Mouse (Mus musculus): ENCODE results near the gene Ctcf. TPM values are rescaled to one million over a fixed set of nuclear protein-coding genes. Genes with fewer than 3 reads are reported as not detected.

Ctcf gene
- total RNA-seq, 2 experiments from 2014 or later: 46.6 to 56.6 TPM

DNA sequence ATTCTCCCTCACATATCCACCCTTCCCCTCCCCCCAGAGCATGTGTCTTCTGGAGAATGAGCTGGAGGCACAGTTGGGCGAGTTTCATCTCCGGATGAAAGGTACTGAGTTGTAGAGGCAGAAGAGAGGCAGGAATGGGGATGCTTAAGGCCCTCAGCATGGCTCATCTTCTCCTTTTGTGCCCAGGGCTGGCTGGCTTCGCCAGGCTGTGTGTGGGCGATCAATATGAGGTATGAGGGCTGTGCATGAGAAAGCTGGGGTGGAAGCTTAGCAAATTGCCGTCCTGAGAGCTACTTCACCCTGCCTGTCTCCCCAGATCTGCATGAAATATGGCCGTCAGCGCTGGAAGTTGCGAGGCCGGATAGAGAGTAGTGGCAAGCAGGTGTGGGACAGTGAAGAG, 20.4 kb upstream of the Ctcf start:
- no peak for DNase-seq
- intact Hi-C loops (cut with DNase I): no loop called here

DNA sequence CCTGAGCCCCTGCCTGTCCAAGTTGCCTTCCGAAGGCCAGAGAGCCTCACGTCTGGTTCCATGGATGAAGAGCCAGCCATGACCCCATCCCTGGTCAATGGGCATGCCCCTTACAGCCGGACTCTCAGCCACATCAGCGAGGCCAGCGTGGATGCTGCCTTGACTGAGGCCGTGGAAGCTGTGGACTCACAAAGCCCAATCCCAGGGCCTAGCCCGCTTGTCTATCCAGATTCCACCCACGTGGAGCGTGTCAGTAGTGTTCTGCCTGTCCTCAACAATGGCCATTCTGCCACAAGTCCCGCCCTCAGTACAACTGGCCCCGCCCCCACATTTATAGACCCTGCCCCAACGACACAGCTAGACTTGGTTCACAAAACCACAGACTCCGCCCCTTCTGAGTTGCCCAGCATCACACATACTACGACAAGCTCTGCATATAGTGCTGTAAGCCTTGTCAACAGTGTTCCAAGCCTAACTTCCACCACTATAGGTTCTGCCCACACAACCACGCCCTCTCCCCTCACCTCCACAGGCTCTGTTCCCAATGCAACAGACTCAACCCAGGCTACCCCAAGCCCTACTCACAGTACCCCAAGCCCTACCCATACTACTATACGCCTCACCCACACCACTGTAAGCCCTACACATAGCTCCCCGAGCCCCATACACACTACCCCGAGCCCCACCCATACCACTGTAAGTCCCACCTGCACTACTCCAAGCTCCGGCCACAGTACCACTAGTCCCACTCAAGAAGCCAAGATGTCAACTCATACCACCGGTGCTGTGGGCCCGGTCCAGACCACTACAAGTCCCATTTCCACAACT, 18.7 kb upstream of the Ctcf start:
- DNase-seq: no peak
- intact Hi-C loops (cut with DNase I): no loop called here

DNA sequence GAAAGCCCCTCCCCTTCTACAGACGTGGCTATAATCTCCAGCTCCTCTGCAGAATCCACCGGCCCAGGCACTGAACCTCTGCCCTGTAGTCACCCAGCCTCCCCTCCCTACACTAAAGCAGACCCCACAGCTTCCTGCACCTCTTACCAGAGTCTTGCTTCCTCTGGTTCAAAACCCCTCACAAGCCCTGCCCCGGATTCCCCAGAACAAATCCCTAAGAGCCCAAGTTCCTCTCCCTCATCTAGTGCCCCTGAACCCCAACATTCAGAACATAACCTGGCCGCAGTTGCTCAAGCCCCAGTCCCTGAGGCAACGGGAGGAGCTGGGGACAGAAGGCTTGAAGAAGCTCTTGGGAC, 18.1 kb upstream of the Ctcf start:
- no peak for DNase-seq
- intact Hi-C loops (cut with DNase I): no loop called here

DNA sequence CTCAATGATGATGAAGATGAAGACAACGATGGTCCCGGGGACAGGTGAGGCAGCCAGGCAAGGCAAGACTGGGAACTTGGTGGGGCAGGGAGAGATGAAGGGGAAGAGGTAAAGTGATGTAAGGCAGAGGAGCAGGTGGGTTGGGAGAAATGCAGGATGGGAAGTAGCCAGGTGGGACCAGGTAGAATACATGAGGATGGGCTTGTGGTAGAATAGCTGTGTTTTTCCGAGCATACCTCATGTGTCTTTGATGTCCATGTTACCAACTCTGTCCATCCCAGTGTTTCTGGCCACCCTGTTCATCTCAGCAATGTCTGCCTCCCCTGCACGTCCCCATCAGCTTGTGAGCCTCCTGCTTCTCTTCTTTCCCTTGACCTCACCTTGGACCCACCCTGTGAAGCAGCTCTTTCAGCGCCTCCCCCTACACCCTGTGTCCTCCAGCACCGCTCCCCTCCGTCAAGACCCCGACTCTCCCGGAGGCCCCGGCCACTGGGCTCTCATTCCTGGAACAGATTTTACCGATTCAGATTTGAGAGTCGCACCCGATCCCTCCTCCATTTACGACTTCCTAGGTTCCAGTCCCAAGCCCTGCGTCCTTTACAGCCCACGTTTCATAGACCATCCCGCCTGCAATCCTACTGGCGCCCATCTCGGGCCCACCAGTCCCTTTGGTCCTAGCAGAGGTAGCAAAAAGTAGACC, 17.3 kb upstream of the Ctcf start:
- no peak for DNase-seq
- intact Hi-C loops (cut with DNase I): no loop called here

DNA sequence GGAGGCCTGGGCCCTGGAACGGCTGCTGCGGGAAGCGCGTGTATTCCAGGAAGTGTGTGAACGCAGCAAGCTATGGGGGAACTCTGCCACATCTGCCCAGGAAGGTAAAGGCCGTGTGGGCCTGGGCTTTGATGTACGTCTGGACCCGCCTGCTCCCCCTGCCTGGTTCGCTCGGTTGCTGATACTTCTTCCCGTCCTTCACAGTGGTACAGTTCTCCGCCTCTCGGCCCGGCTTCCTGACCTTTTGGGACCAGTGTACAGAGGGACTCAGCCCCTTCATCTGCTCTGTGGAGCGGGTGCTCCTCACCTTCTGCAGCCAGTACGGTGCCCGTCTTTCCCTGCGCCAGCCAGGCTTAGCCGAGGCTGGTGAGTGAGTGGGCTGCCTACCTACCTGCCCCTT, 16.2 kb upstream of the Ctcf start:
- DNase-seq: no peak
- intact Hi-C loops (cut with DNase I): no loop called here

DNA sequence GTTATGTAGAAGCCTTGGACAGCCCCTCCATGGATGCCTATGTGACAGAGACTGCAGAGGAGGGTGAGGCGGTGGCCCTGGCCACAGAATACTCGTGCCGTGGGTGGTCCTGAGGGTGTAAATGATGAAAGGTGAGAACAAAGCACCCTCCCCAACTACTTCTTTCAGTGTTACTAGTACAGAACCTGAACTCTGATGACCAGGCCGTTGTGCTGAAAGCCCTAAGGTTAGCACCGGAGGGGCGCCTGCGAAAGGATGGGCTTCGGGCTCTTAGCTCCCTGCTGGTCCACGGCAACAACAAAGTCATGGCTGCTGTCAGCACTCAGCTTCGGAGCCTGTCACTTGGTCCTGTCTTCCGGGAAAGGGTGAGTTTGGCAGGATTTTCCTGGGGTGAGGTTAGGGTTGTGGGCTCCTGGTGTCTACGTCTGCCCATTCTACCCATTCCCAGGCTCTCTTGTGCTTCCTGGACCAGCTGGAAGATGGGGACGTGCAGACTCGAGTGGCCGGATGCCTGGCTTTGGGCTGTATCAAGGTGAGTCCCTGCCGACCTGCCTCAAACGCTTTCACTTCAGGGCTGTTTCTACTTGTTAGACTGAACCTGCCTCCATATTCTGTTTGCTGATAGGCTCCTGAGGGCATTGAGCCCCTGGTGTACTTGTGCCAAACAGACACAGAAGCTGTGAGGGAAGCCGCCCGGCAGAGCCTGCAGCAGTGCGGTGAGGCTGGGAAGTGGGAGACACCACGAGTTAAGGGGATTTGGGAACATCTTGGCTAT, 15.2 kb upstream of the Ctcf start:
- intact Hi-C loops (cut with DNase I): no loop called here
- DNase-seq: no peak

DNA sequence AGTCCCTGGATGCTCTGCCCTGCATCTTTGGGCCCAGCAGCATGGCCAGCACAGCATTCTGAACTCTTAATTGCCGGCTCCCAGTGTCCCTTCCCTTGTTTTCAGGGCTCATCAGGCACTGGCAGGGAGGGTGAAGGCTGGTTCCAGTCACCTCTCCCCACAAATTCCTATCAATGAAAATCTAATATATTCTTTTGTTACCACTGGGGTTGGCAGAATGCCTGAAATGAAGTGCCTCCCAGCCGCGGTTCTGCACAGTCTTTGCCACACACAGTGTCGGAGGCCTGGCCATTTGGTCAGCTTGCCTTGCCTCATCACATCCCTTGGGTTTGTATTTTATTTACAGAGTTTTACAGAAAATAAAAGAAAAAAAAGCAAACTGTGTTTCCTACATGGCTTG, 14.5 kb upstream of the Ctcf start:
- no peak for DNase-seq
- intact Hi-C loops (cut with DNase I): loop anchor here (2.0 kb wide), 2 partner anchors 25 to 63 kb away; no protein-coding TSS in a partner anchor

DNA sequence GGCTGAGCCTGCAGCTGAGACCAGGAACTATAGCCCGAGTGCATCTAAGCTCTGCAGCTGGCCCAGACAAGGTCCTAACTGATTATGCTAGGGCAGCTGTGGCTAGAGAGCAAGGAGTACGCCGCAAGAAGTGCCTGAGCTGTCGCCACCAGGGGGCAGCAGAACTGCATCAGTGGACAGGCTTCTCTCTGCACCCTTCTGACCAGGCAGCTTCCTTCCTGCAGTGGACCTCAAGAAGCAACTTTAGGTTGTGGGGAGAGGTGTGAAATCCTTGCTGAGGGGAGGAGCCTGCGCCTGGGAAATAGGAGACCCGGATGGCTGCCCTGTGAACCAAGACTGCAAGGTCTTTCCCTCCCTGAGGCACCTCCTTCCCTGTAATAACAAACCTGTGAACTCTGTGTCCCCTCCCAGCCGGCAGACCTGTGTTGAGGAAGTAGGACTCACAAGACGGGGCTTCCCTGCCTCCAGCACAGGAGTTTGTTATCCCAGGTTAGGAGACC, 13.9 kb upstream of the Ctcf start:
- intact Hi-C loops (cut with DNase I): loop anchor here (2.0 kb wide), 2 partner anchors 26 to 62 kb away; no protein-coding TSS in a partner anchor
- DNase-seq: peak; percentile 96 to 98

DNA sequence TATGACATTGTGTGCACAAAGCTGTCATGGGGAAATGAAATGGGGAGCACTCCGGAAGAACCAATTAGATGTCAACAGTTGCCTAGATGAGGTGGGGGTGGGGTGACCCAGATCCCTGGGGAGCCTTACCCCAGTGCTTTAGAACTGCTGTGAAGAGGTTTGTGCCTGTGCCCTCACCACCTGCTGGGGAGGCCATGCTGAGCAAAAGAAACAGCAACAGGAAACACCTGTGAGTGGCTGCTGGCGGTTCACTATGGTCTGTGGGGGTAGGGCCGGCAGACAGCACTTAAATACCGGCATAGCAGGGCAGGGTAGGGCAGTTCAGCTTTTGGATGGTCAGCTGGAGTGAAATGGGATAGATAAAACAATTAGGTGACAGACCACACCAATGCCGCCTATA, 13.2 kb upstream of the Ctcf start:
- intact Hi-C loops (cut with DNase I): loop anchor here (2.0 kb wide), 2 partner anchors 26 to 62 kb away; no protein-coding TSS in a partner anchor
- DNase-seq: no peak

DNA sequence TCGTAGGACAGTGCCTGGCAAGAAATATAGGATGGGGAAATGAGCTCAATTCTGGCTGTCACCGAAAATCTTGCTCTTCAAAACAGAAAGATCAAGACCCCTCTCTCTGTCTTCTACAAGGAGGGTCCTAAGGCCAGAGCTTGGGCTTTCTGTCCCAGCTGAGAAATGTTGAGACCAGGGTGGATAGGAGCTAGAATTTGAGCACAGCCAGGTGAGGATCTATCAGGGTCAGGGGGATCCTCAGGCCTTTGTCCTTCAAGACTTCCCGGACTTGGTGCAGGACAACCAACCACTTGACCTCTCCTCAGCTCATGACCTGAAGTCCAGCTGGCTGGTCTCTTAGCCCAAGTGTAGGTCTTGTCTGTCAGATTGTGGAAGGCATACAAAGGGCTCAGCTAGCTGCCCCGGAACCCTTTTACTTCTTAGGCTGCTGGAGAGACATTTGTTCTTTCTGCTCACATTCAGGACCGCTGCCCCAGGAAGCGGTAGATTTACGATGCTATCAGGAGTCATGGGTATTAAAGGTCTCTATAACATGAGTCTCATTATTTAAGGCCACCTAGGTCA, 12.6 kb upstream of the Ctcf start:
- intact Hi-C loops (cut with DNase I): loop anchor here (2.0 kb wide), 2 partner anchors 27 to 61 kb away; no protein-coding TSS in a partner anchor
- DNase-seq: no peak

DNA sequence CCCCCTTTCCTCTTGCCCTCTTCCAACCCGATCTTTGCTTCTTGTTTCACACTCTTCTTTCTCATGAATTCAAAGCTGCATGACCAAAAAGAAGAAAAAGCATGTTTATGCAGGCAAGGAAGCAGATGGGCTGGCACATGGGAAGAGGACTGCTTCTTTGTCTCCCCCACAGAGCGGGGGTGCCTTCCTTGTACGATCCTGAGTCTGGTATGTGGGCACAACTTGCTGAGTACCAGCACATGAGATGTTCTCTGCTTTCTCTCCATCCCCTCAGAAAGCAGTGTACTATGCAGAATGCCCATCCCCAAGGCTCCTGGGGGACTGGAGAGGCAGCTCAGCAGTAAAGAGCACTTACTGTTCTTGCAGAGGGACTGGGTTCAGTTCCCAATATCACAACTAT, 12.0 kb upstream of the Ctcf start:
- DNase-seq: no peak
- intact Hi-C loops (cut with DNase I): no loop called here

DNA sequence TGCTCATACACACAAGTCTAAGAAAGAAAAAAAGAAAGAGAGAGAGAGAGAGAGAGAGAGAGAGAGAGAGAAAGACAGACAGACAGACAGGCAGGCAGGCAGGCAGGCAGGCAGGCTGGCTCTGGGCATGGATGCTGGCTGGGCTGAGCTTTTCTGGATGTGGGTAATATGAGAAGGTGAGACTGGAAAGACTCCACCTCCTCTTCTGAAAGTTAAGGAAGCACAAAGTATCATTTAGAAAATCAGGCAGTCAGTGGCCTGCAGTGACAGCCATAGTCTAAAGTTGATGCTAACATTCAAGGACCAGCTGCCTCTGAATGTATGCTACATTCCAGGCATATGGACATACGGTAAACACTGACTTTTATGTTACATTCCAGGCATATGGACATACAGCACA, 11.5 kb upstream of the Ctcf start:
- no peak for DNase-seq
- intact Hi-C loops (cut with DNase I): no loop called here

DNA sequence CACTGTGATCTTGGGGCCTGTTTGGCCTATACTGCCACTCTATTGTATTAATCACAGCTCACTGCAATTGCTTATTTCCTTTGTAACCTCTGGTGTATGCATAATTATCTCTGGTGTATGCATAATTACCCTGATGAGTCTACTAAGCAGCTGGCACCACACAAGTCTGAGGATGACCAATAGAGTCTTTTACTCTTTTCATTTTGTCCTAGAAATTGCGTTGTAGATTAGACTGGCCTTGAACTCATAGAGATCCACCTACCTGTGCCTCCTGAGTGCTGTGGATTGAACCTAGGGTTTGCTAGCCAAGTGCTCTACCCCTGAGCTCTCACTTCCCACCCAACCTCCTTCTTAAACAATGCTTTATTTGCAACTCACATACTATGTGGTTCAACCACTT, 10.3 kb upstream of the Ctcf start:
- no peak for DNase-seq
- intact Hi-C loops (cut with DNase I): no loop called here

DNA sequence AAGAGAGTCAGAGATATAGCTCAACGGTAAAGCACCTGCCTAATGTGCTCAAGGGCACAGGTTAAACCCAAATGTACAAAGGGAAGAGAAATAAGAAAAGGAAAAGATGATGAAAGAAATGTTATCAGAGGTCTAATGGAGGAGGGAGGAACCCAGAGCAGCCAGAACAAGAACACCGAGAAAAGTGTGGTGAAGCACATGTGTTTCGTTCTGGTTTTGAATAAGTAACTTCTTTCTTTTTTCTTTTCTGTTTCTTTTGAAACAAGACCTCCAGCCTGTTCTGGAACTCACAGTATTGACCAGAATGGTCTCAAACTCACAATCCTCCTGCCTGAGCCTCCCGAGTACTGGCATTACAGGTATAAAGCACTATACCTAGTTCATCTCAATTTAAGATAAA, 7.0 kb upstream of the Ctcf start:
- intact Hi-C loops (cut with DNase I): no loop called here
- no peak for DNase-seq

DNA sequence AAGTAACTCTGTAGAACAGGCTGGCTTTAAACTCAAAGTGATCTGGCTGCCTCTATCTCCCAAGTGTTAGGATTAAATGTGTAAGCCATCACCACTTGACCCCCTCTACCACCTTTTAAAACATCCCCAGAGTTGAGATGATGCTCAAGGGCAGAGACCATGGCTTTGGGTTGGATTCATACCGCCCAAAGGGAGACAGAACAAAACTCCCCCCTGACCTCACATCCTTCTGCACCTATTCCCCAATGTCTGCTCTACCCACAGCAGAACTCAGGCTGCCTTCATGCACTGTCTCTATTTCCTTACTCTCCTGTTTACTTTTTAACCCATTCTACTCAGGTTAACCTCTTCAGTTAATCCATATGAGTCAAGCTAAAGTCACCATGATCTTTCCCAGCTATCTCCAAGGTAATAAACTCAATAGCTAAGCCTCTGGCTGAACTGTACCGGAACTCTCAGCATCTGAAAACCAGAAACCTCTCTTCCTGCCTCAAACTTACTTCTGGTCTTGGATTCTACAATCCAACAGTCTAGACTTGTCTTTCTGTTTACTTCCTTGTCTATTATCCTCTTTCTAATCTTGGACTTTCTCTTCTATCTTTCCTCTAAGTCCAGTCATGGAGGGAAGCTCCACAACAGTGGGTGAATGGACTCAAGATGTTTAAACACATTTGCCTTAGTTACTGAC, 1.5 kb upstream of the Ctcf start:
- DNase-seq: no peak
- intact Hi-C loops (cut with DNase I): loop anchor here (5.0 kb wide), 1 partner anchor 42 kb away; no protein-coding TSS in a partner anchor

DNA sequence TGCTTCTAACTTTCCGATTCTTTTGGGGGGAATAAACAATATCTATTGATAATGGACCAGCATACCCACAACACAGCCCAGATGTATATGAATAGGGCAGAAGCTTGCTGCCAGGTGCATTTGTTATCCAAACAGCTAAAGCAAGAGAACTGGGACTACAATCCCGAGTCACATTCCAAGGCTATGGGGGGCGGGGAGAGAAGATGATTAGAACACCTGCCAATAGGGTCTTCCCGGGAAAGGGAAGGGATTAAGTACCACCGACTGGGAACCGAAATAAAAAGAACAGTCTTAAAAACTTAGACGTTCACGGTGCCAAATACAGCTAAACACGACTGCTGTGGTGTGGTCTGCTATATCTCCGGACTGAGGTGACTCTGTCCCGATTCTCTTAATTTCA, 887 bp upstream of the Ctcf start:
- DNase-seq: no peak
- intact Hi-C loops (cut with DNase I): loop anchor here (5.0 kb wide), 1 partner anchor 42 kb away; no protein-coding TSS in a partner anchor

DNA sequence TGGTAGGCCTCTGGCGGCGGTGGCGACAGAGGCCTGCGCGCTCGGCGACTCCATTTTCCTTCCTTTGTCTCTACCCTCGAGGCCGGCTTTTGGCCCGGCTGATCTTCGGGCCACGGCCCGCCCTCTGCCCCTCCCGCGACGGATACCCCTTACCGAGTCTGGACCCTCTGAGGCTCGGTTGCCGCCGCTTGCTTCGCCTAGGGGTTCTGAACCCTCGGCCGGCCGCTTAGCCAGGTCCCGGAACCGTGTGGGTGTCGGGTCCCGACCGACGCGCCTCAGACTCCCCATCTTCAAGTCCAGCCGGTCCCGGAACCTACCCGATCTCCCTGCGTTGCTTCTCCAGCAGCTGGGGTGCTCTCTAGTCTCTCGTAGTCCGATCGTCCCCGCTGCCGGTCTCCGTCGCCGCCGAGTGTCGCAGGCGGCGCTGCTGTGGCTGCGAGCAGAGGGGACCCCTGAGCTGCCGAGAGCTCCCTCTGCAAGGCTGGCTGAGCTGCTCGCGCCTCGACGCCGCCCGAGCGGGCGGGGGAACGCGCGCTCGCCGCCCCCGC, 669 bp downstream of the Ctcf start, which contains the start of gene Agrp:
Gene Agrp, minus strand, starts transcription at position 431 of the 548 bp plus-strand sequence.
- DNase-seq: peak in 1 of 2 experiments; percentile 78
- intact Hi-C loops (cut with DNase I): loop anchor here (2.0 to 5.0 kb wide), 2 partner anchors 40 kb away; no protein-coding TSS in a partner anchor

DNA sequence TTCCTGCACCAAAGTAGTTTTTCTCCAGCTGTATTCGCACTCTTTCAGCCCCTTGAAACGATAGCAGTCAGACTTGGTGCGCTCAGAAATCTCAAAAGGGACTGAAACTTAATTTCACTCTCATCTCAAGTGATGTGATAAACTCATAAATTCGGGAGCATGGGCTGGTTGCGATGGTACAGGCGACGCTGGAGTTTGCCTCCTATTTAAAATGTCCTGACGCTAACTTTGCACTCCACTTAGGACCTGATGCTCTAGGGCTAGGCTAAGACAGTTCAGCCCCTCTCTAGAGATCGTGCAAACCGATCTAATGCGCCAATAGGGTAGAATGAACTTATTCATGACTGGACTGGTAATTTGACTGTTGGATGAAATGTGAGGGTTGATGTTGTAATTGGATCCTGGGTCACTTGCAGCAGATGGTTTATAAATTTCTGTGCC, 1.3 kb downstream of the Ctcf start:
- intact Hi-C loops (cut with DNase I): loop anchor here (2.0 to 5.0 kb wide), 2 partner anchors 40 to 41 kb away; no protein-coding TSS in a partner anchor
- no peak for DNase-seq

DNA sequence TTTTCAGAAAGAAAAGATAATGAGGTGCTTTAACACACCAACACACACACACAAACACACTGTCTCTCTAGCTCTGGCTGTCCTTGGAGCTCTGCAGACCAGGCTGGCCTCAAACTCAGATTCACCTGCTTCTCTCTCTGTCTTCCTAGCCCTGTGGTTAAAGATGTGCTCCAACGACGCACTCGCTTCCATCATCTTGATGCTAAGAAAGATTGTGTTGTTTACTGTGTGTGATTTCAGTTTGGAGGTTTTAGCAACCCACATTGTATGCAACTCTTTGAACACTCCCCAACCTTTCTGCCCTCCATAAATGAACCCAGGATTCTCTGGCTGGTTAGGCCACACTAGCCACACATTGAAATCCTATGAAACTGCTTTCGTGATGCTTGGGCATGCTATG, 2.1 kb downstream of the Ctcf start:
- intact Hi-C loops (cut with DNase I): loop anchor here (5.0 kb wide), 1 partner anchor 39 kb away; no protein-coding TSS in a partner anchor
- DNase-seq: no peak

All from heart, postnatal 10 days (tissue).